Mouse (Mus musculus) erythroblast, embryonic 14.5 days (primary cell): Measurements from ENCODE around the gene Sult6b2. TPM values are rescaled to one million over a fixed set of nuclear protein-coding genes. Genes with fewer than 3 reads are reported as not detected.

Experiments
- H3K27me3 ChIP-seq: 2 replicates; pipeline ENCODE4 v1.6.1; 2012; ENCODE audit warnings: inconsistent platforms; ENCODE audit not compliant: control insufficient read depth
- H3K36me3 ChIP-seq: 2 replicates; pipeline ENCODE4 v1.6.1; 2012; ENCODE audit warnings: mild to moderate bottlenecking, inconsistent platforms; ENCODE audit not compliant: control insufficient read depth
- H3K4me1 ChIP-seq: 2 replicates; pipeline ENCODE4 v1.6.1; 2012; ENCODE audit warnings: inconsistent platforms; ENCODE audit not compliant: control insufficient read depth
- H3K4me3 ChIP-seq: replicated peaks from 2 replicates; pipeline ENCODE3; 2012; ENCODE audit warnings: moderate library complexity, mild to moderate bottlenecking, inconsistent platforms
- H3K9me3 ChIP-seq: 2 replicates; pipeline ENCODE4 v1.6.1; 2012; ENCODE audit warnings: low read length, inconsistent platforms, mixed read lengths; ENCODE audit not compliant: control insufficient read depth
- GATA1 ChIP-seq: IDR thresholded peaks from 2 replicates; pipeline ENCODE4 v1.6.1; 2012; ENCODE audit warnings: low read length, inconsistent platforms, mixed read lengths
- TAL1 ChIP-seq: IDR thresholded peaks from 3 replicates; pipeline ENCODE4 v1.6.1; 2012; ENCODE audit warnings: low read length, inconsistent platforms, mixed read lengths
- polyA plus RNA-seq: library from polyadenylated mRNA; stranded (reverse); fragments of >175 nt; gene quantifications from 2 replicates; pipeline ENCODE4 v1.2.3, GENCODE M21; 2012

Sult6b2 gene
- polyA plus RNA-seq, 1 experiment: not detected

GRCm38 (mm10) chr6:142837326-142837725 is 33.0 kb upstream of the Sult6b2 start:
- Histone ChIP-seq H3K9me3 (no peaks in the 10 kb centered on the region), H3K27me3 (no peaks in the 10 kb centered on the region), H3K4me1 (no peaks in the 10 kb centered on the region), H3K4me3 (no peak overlapping the region), H3K36me3 (no peaks in the 10 kb centered on the region)
- TF ChIP-seq GATA1: no peak
- TF ChIP-seq TAL1: no peak

GRCm38 (mm10) chr6:142835726-142836125 is 31.4 kb upstream of the Sult6b2 start:
- no peak overlapping the region for H3K4me3 ChIP-seq
- TF ChIP-seq TAL1: no peak
- TF ChIP-seq GATA1: no peak
- no peaks in the 10 kb centered on the region for H3K9me3 ChIP-seq
- no peaks in the 10 kb centered on the region; the same call in 1 of the 2 replicates for H3K27me3 ChIP-seq
- H3K4me1 ChIP-seq: peaks cover 9% of the 10 kb centered on the region
- no peaks in the 10 kb centered on the region for H3K36me3 ChIP-seq

- Histone ChIP-seq H3K4me3 (no peak overlapping the region), H3K36me3 (no peaks in the 10 kb centered on the region), H3K27me3 (peaks cover under 1% of the 10 kb centered on the region), H3K9me3 (no peaks in the 10 kb centered on the region), H3K4me1 (peaks cover 10% of the 10 kb centered on the region)
- no peak for TF ChIP-seq GATA1
- TF ChIP-seq TAL1: no peak
These were observed 30.6 kb upstream of the Sult6b2 start for GRCm38 (mm10) chr6:142834911-142835310.

- peaks cover 10% of the 10 kb centered on the region for H3K4me1 ChIP-seq
- TF ChIP-seq GATA1 (no peak), TAL1 (no peak)
- no peak overlapping the region for H3K4me3 ChIP-seq
- peaks cover 3% of the 10 kb centered on the region for H3K27me3 ChIP-seq
- no peaks in the 10 kb centered on the region for H3K9me3 ChIP-seq
- H3K36me3 ChIP-seq: no peaks in the 10 kb centered on the region
These were observed 27.4 kb upstream of the Sult6b2 start for GRCm38 (mm10) chr6:142831706-142832105.

- no peak overlapping the region for H3K4me3 ChIP-seq
- TF ChIP-seq GATA1: no peak
- no peak for TF ChIP-seq TAL1
- H3K9me3 ChIP-seq: no peaks in the 10 kb centered on the region
- peaks cover 3% of the 10 kb centered on the region for H3K27me3 ChIP-seq
- peaks cover 10% of the 10 kb centered on the region for H3K4me1 ChIP-seq
- no peaks in the 10 kb centered on the region for H3K36me3 ChIP-seq
These were observed 26.9 kb upstream of the Sult6b2 start for GRCm38 (mm10) chr6:142831243-142831642.

- TF ChIP-seq TAL1 (no peak), GATA1 (no peak)
- peaks cover 3% of the 10 kb centered on the region for H3K27me3 ChIP-seq
- no peaks in the 10 kb centered on the region for H3K9me3 ChIP-seq
- no peaks in the 10 kb centered on the region for H3K36me3 ChIP-seq
- H3K4me3 ChIP-seq: no peak overlapping the region
- peaks cover 10% of the 10 kb centered on the region for H3K4me1 ChIP-seq
These were observed 25.9 kb upstream of the Sult6b2 start for GRCm38 (mm10) chr6:142830221-142830620.

- Histone ChIP-seq H3K4me1 (no peaks in the 10 kb centered on the region), H3K9me3 (no peaks in the 10 kb centered on the region), H3K4me3 (no peak overlapping the region), H3K27me3 (peaks cover 3% of the 10 kb centered on the region; the same call in 1 of the 2 replicates), H3K36me3 (no peaks in the 10 kb centered on the region)
- no peak for TF ChIP-seq TAL1
These were observed 21.1 kb upstream of the Sult6b2 start for GRCm38 (mm10) chr6:142825449-142825848.

GRCm38 (mm10) chr6:142823008-142823787 is 18.9 kb upstream of the Sult6b2 start:
- Histone ChIP-seq H3K36me3 (no peaks in the 10 kb centered on the region), H3K27me3 (no peaks in the 10 kb centered on the region), H3K9me3 (no peaks in the 10 kb centered on the region), H3K4me3 (no peak overlapping the region), H3K4me1 (no peaks in the 10 kb centered on the region)
- TF ChIP-seq TAL1: no peak
- no peak for TF ChIP-seq GATA1

GRCm38 (mm10) chr6:142818306-142818705 is 14.0 kb upstream of the Sult6b2 start:
- no peaks in the 10 kb centered on the region for H3K9me3 ChIP-seq
- H3K36me3 ChIP-seq: no peaks in the 10 kb centered on the region
- H3K27me3 ChIP-seq: no peaks in the 10 kb centered on the region
- no peak for TF ChIP-seq TAL1
- TF ChIP-seq GATA1: no peak
- no peak overlapping the region for H3K4me3 ChIP-seq
- H3K4me1 ChIP-seq: no peaks in the 10 kb centered on the region
